Mouse (Mus musculus): ENCODE data around the gene Camta1. TPM values are rescaled to one million over a fixed set of nuclear protein-coding genes. Genes with fewer than 3 reads are reported as not detected.
"Not testable (repeated sequence)": the region's sequence is repeated elsewhere in the genome, so short reads cannot be mapped to it uniquely, and the experiment has no call there.

The Camta1 gene
- total RNA-seq, 2 experiments from 2014 or later: 194 to 203 TPM

DNA sequence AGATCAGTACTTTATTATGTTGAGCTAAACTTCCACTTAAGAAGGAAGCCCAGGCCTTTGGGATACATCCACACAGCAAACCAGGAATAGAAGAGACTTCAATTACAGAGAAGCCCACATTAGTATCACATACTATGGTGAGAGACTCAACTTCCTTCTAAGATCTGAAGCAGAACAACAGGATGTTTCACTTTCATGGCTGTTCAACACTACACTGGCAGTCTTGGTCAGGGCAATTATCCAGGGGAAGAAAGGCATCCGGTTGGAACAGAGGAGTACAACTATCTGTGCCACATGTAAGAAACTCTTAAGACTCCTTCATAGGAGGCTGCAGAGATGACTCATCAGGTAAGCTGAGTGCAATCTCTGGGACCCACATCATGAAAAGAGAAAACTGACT is 810.5 kb downstream of the Camta1 start:
- intact Hi-C loops (cut with DNase I): no loop called here
- DNase-seq (ENCODE audit: low spot score in 2 of 2): no peak

DNA sequence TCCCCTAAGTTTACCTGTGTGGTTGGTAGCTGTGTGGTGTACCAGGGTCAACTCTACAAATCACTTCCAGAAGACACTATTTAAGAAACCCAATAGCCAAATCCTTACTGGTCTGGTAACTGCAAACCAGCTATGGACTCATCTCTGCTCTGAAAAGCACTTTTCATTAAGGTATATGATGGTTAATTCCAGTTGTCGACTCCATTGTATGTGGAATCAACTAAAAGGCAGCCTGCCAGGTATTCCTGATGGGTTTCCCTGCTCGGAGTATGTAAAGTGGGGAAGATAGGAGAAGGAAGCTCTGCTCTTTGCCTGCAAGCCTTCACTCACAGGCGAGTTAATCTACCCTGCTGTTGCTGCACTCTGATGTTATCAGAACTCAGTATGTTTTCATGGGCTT is 815.2 kb downstream of the Camta1 start:
- no peak for DNase-seq (ENCODE audit: low spot score in 2 of 2)
- intact Hi-C loops (cut with DNase I): no loop called here

- intact Hi-C loops (cut with DNase I): no loop called here
- DNase-seq (ENCODE audit: low spot score in 2 of 2): peak; percentile 43 to 77
These were observed 816.6 kb downstream of the Camta1 start for GRCm38 (mm10) chr4:151044944-151045570.

DNA sequence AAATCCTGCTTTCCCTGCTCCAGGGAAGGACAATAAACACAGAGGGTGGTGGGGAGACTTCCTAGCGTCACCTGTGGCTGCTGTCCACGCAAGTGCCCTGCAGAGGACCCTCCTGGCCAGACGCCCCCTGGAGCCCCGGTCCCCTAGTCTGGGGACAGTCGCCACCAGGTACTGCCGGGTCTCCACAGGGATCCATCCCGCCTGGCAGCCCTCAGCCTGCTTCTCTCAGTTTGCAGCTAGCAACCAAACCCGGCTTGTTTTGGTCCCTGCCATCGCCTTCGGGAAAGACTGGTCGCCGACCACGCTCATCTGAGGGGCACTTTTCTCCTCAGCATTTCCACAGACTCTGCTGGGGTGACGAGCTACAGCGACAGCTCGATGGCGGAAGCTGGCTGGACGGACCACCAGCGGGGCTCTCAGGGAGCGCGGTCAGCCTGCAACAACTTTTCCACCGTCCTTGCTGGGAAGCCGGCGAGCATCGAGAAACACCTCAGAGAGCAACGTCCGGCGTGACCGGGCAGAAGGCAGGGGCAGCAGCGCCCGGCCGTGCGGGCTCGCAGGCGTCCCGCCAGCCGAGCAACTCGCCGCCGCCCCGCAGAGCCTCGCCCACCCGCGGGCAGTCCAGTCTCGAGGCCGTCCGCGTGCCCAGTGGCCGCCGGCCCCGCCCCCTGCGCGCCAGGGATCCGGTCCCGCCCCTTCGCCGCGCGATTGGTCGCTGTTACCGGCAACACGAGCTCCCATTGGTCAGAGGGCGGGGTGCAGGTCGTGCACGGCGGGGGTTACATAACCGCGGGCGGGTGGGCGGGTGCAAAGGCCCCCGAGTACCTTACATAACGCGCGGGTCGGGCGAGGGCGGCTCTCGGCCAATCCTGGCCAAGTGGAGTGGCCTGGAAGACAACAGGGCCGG is 817.4 kb downstream of the Camta1 start, which contains the start of gene Per3:
Gene Per3, minus strand, starts transcription at position 629 of the 907 bp plus-strand sequence.
- peak; percentile 98 for DNase-seq (ENCODE audit: low spot score in 2 of 2)
- intact Hi-C loops (cut with DNase I): no loop called here

DNA sequence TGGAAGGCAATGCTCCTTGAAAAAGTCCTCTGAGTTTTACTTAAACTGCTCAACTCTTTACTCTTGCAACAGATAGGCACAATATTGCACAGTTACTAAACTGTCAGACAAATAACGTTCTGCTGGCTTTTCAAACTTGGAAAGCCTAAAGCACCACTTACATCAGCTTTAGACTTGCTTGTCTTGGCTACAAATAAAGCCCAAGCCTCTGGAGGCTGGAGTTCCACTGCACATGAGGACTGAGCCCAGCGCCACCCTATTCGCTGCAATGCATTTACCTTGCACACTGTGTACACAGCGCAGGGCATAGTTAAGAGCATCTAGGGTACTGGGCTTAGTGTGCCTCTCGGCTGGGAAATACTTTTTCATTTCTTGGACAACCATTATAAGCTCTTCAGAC is 818.4 kb downstream of the Camta1 start:
- no peak for DNase-seq (ENCODE audit: low spot score in 2 of 2)
- intact Hi-C loops (cut with DNase I): no loop called here

DNA sequence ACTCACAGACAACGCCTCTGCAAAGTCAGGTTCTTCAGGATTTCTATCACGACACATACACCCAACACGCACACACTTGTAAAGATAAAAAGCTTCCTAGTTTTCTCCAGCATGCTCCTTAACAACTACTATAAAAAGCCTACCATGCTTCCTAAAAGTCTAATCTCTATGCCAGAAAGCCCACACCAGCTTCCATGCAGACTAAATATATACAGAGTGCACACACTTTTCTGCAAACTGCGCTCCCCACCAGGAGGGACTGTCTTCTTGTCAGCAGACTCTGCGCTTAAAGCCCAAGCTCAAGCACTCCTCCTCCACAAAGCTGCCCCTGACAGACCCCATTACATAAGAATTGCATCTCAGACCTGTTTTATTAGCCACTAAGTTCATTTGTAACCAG is 820.2 kb downstream of the Camta1 start:
- DNase-seq (ENCODE audit: low spot score in 2 of 2): peak; percentile 48 to 68
- intact Hi-C loops (cut with DNase I): no loop called here

- DNase-seq (ENCODE audit: low spot score in 2 of 2): no peak
- intact Hi-C loops (cut with DNase I): no loop called here
These were observed 823.9 kb downstream of the Camta1 start for GRCm38 (mm10) chr4:151037800-151038199.

GRCm38 (mm10) chr4:151036521-151036920 is 825.2 kb downstream of the Camta1 start:
- no peak for DNase-seq (ENCODE audit: low spot score in 2 of 2)
- intact Hi-C loops (cut with DNase I): no loop called here

GRCm38 (mm10) chr4:151027001-151027400 is 834.7 kb downstream of the Camta1 start:
- intact Hi-C loops (cut with DNase I): no loop called here
- DNase-seq (ENCODE audit: low spot score in 2 of 2): peak in 1 of 2 experiments; percentile 36

GRCm38 (mm10) chr4:151024152-151024551 is 837.5 kb downstream of the Camta1 start:
- intact Hi-C loops (cut with DNase I): no loop called here
- no peak for DNase-seq (ENCODE audit: low spot score in 2 of 2)

- DNase-seq (ENCODE audit: low spot score in 2 of 2); intact Hi-C loops (cut with DNase I): not testable (repeated sequence)
These were observed 844.3 kb downstream of the Camta1 start for GRCm38 (mm10) chr4:151017356-151017755.

- DNase-seq (ENCODE audit: low spot score in 2 of 2): no peak
- intact Hi-C loops (cut with DNase I): no loop called here
These were observed 845.7 kb downstream of the Camta1 start for GRCm38 (mm10) chr4:151015946-151016345.

- no peak for DNase-seq (ENCODE audit: low spot score in 2 of 2)
- intact Hi-C loops (cut with DNase I): no loop called here
These were observed 851.4 kb downstream of the Camta1 start for GRCm38 (mm10) chr4:151010316-151010715.

- peak; percentile 51 to 56 for DNase-seq (ENCODE audit: low spot score in 2 of 2)
- intact Hi-C loops (cut with DNase I): no loop called here
These were observed 854.7 kb downstream of the Camta1 start for GRCm38 (mm10) chr4:151006945-151007344.

GRCm38 (mm10) chr4:151005656-151006318 is 855.9 kb downstream of the Camta1 start:
- intact Hi-C loops (cut with DNase I): no loop called here
- DNase-seq (ENCODE audit: low spot score in 2 of 2): no peak

DNA sequence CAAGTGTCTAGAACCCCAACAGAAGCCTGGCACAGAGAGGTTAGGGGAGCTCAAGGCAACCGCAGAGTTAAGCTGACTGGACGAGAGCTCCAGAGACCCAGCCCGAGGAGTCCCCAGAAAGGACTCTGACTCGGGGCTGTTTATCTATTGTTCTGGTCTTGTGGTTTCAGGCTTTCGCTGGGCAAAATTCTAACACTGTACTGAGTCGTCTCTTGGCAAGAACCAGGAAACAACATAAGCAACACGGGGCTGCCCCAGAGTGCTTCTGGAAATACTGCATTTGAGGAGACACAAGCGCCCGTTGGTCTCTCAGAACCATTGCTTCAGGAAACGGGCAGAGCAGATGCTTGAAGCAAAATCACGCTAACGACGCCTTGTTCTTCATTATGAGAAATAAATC is 860.3 kb downstream of the Camta1 start:
- DNase-seq (ENCODE audit: low spot score in 2 of 2): no peak
- intact Hi-C loops (cut with DNase I): no loop called here

- intact Hi-C loops (cut with DNase I): no loop called here
- no peak for DNase-seq (ENCODE audit: low spot score in 2 of 2)
These were observed 863.0 kb downstream of the Camta1 start for GRCm38 (mm10) chr4:150998626-150999025.

DNA sequence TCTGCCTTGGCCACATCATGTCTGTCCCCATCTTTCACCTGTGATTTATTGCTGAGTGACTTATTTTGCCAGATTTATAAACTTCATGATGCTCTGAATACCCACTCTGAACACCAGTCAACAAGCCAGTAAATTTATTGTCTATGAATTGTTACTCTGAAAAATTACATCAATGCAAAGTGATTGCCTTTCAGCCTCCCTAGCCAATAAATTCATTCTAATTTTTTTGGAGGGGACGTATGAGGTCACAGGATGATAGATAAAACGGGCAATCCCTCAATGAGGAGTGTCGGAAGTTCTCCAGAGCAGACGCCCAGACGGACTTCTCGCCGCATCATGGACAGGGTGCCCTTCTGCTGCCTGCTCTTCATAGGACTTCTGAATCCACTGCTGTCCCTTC is 864.9 kb downstream of the Camta1 start, which contains the start of gene Uts2:
Gene Uts2, plus strand, starts transcription at position 301 of the 400 bp plus-strand sequence.
- no peak for DNase-seq (ENCODE audit: low spot score in 2 of 2)
- intact Hi-C loops (cut with DNase I): no loop called here

- peak in 1 of 2 experiments; percentile 25 for DNase-seq (ENCODE audit: low spot score in 2 of 2)
- intact Hi-C loops (cut with DNase I): no loop called here
These were observed 871.5 kb downstream of the Camta1 start for GRCm38 (mm10) chr4:150990148-150990547.

DNA sequence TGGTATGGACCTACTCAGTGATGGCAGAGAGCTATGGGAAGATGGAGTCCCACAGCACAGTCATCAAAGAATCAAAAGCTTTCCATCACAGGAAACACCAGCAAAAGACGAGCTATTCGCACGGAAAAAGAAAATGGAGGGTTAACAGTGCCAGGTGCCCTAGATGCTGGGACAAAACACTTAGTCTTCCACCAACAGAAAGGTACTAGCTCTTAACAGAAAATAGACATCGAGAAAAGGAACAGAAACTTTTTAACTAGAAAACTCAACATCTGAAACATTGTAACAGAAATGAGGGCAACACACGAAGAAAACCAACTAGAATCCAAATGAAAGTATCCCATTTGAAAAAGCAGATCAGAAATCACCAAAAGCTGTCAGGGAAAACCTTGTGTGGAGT is 881.5 kb downstream of the Camta1 start:
- intact Hi-C loops (cut with DNase I): no loop called here

More for the DNA sequence above, 881.5 kb downstream of the Camta1 start:
- no peak for DNase-seq (ENCODE audit: low spot score in 2 of 2)

Data from left cerebral cortex, postnatal 14 days (tissue).